Mouse (Mus musculus): ENCODE data around the gene Pias3.
"Not testable (repeated sequence)": the region's sequence is repeated elsewhere in the genome, so short reads cannot be mapped to it uniquely, and the experiment has no call there.

Pias3 gene

GRCm38 (mm10) chr3:96730785-96731184 lies 34.6 kb downstream of the Pias3 start:
- DNase-seq: no peak

- DNase-seq: no peak
Observed at GRCm38 (mm10) chr3:96733984-96734383, 37.8 kb downstream of the Pias3 start.

- DNase-seq: no peak
Observed at GRCm38 (mm10) chr3:96735200-96735599, 39.0 kb downstream of the Pias3 start.

GRCm38 (mm10) chr3:96737013-96737740 lies 41.0 kb downstream of the Pias3 start:
- DNase-seq: no peak

- DNase-seq: no peak
Observed at GRCm38 (mm10) chr3:96737995-96738394, 41.8 kb downstream of the Pias3 start.

- not testable (repeated sequence) for DNase-seq
Observed at GRCm38 (mm10) chr3:96740279-96740678, 44.1 kb downstream of the Pias3 start.

- DNase-seq: no peak
Observed at GRCm38 (mm10) chr3:96744348-96744747, 48.2 kb downstream of the Pias3 start.

GRCm38 (mm10) chr3:96746829-96747228 lies 50.6 kb downstream of the Pias3 start:
- DNase-seq: no peak

Data from liver (tissue).